Mouse (Mus musculus) embryo, embryonic 10.5 days (tissue): ENCODE measurements around the gene Cpvl.

Source experiments
- DNase-seq: peaks from one replicate; pipeline ENCODE4 v3.0.0-alpha.2; 2015; ENCODE audit warnings: low spot score

The Cpvl gene

GRCm38 (mm10) chr6:53978571-53978970 lies at the start of gene Cpvl:
Gene Cpvl, minus strand, starts transcription at chr6:53978671.
- no peak for DNase-seq

DNA sequence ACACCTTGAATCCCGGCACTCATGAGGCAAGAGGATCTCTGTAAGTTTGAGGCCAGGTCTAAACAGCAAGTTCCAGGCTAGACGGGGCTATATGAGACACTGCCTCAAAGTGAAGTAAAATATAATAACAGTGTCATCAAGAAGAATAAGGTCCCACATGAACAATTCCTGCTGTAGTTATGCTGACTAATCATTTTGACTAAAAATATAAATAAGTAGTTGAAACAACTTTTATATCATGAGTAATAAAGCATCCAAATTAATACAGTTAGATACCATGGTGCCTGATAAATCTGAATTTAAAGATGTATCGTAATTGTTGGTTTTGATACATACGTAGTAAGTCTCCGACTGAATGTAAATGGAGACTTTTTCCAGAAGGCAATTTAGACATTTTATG lies 45.4 kb upstream of the Cpvl start:
- no peak for DNase-seq

DNA sequence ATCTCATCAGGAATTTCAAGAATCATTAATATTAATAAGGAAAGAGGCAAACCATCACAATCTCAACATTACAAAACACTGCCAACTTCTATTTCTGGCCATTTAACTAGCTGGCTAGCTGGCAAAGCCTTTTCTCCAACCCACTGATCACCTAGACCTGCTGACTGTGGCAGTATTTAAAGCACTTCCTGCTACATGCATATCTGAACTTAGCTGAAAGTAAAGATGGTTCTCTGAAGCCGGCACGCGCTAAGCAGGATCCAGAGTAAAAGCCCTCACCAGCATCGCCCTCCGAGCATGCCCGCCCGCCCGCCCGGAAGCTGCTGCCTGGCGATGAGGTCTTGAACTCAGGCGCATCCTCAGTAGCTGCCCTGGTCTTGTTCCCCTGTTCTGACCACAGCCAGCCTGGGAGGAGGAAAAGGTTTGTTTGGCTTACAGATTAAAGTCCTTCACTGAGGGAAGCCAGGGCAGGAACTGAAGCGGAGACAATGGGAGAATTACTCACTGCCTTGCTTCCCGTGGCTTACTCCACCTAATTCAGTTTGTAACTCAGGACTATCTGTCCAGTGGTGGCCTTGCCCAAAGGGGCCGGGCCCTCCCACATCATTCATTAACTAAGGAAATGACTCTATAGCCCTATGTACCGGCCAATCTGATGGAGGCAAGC lies 42.8 kb upstream of the Cpvl start:
- no peak for DNase-seq

GRCm38 (mm10) chr6:54018861-54019260 lies 40.4 kb upstream of the Cpvl start:
- no peak for DNase-seq

DNA sequence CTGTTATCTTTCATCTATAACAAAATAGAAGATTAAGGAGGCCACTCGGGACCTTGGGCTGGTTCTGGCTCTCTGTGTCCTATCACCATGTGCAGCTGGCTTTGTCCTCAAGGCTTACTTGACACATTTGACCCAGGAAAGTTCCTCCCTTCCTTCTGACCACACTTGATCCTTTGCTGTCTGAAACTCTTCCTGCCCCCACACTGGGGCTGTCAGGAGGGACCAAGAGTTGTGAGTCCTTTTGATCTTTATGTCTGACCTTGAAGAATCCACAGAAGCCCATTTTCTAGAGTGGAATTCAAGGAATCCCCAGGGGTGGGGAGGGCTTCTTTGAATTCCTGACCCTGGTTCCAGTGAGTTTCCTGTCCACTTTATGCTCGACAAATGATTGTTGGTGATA lies 39.6 kb upstream of the Cpvl start:
- DNase-seq, result peak; percentile 33

- no peak for DNase-seq
These were observed 33.7 kb upstream of the Cpvl start for GRCm38 (mm10) chr6:54012163-54012562.

GRCm38 (mm10) chr6:54010362-54010761 lies 31.9 kb upstream of the Cpvl start:
- DNase-seq, result no peak

DNA sequence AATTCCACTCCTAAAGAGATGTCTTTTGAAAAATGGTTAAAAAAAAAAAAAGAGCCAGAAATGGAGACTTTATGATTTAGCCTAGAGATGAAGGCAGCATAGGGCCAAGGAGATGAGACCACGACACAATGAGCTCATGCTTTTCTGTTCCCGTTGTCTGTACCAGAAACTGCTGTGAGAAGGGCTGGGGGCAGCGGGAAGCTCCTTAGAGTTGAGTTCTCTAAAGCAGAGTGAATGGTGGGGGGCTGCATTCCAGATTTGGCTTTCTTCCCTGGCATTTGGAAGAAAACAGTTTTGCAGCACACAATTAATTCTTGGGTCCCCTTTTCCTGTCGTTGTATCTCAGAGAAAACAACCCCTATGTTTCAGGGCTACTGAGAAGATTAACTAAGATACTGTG lies 30.8 kb upstream of the Cpvl start:
- no peak for DNase-seq

DNA sequence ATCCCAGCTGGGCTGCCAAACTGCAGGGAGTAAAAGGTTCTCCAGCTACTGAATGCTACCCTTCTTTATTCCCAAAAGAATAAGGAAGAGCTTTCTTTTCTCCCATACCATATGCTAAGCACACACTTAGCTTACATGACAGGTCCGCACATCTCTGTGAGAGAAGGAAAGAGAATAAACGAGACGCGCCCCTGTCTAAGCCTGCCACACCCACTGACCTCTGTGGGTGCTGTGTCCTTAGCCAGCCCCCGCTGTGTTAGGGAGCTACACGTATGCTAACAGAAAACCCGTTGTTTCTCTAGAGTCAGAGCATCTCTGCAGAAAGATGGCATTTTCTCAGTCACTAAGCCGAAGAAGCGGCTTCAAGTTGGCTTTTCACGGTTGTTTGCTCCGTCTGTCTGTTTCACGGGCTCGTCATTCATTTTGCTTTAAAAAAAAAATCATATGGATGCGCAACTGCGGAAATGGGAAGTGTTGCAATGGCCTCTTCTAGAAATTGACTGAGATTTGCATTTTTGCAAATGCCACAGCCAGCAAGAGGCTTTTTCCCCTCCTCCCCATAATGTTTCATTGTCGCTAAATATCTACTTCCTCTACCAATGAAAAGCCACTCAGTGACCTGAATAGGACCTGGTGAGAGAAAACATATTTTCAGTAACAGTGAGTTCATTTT lies 30.1 kb upstream of the Cpvl start:
- no peak for DNase-seq

GRCm38 (mm10) chr6:54005302-54005701 lies 26.8 kb upstream of the Cpvl start:
- DNase-seq, result no peak

GRCm38 (mm10) chr6:53996226-53996955 lies 17.9 kb upstream of the Cpvl start:
- DNase-seq, result no peak

- DNase-seq, result no peak
These were observed 17.0 kb upstream of the Cpvl start for GRCm38 (mm10) chr6:53995519-53995918.

DNA sequence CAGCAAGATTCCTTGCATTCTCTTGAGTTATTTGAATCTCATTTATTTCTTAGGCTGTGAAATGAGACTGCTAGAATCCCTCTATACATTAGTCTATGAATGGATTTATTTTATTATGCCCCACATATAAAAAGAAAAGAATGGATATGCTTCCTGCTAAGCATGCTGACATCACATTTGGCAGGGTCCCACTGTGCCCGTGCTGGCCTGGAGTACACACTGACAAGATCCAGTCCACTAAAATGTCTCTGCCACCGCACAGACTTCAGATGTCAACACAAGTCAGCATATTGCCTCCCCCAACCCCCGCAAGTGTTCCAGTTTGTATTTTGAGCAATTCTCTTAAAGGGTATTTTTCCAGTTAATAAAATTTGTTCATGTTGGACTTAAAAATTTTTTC lies 13.9 kb upstream of the Cpvl start:
- no peak for DNase-seq

DNA sequence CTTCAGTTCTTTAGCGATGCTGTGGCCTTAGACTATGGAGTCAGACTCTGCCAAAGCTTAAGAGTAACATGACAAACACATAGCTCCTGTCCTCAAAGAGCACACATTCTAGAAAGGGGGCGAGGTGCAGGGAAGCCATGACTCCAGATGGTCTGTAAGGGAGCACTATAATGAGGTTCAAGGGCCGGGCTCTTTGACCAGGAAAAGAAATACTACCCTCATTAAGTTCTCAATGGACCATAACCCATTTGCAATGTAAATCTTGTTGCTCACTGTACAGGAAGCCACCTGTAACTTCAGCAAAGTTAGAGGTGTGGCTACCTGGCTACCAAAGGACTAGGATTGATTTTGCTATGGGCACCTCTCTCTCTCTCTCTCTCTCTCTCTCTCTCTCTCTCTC lies 8.8 kb upstream of the Cpvl start:
- DNase-seq, result no peak

- no peak for DNase-seq
These were observed 8.0 kb upstream of the Cpvl start for GRCm38 (mm10) chr6:53986273-53986985.

DNA sequence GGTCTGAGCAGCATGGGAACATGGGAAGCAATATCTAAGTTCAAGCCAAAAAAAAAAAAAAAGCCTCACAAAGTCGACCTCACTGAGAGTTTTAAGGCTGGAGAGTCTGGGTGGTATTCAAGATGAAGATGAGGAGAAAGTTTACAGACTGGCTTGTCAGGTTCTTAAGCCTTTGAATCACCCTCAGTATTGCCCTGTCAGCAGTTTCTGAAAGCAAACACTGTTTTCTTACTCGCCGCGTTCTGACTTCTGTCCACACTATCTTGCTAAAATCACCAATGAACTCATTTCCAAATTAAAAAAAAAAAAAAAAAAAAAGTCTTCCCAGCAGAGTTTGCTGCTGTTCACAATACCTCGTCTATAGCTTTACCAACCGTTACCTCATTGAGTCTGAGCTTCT lies 5.3 kb upstream of the Cpvl start:
- DNase-seq, result no peak

DNA sequence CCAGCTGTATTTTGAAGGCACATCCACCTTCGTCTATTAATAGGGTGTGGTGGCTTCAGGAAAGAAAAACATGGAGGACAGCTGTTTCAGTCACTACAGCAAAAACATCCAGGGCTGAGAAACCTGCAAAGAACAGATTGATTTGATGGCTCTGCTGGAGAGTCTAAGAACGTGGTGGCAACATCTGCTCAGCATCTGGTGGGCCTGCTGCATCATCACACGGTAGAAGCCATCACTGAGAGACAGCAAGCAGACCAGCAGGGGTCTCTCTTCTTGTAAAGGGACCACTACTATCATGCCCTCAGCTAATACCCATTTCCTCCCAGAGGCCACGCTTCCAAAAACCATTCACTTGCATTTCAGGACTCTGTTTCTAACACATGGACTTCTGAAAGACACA lies 4.1 kb upstream of the Cpvl start:
- DNase-seq, result peak; percentile 56

GRCm38 (mm10) chr6:53982047-53982600 lies 3.7 kb upstream of the Cpvl start:
- DNase-seq, result peak; percentile 53

DNA sequence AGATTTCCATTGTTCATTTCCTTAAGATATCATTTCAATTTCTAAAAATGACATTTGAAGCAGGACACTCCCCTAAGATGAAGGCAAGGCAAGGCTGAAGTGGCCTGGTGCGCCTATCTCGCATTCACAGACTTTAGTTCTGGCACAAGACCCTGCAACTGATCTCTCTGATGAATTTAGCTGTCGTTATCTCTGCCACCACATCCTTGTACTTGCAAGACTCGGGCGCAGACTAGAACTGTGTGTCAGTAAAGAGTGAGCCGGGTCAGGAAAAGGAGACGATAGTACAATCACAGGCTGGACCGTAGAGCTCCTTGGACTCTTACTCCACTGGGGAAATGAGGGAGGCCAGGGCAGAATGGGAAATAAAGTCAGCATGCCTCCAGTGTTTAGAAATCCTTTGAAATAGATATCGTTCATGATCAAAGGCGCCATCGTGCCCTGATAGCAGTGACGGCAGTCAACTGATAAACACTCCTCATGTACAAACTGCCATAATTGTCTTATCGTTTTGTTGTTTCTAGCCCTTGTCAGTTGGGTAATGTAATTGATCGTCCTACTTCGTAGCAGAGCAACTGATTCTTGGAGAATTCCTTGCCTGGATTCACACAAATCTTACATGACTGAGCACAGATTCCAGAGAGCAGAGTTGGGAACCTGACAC lies 2.5 kb upstream of the Cpvl start:
- no peak for DNase-seq

GRCm38 (mm10) chr6:53974040-53974439 lies 4.4 kb downstream of the Cpvl start:
- no peak for DNase-seq

GRCm38 (mm10) chr6:53973468-53973867 lies 5.0 kb downstream of the Cpvl start:
- no peak for DNase-seq

GRCm38 (mm10) chr6:53972238-53972743 lies 6.2 kb downstream of the Cpvl start:
- DNase-seq, result no peak
